Mouse (Mus musculus): ENCODE measurements around the gene Bola2. TPM values are rescaled to one million over a fixed set of nuclear protein-coding genes. Genes with fewer than 3 reads are reported as not detected.

Bola2 gene
- polyA plus RNA-seq, 1 experiment: 116 TPM

GRCm38 (mm10) chr7:126667495-126668090 lies 27.6 kb upstream of the Bola2 start:
- H3ac ChIP-seq (ENCODE audit: control insufficient read depth, insufficient read length, low read depth): no peak overlapping the region
- H3K27me3 ChIP-seq (ENCODE audit: control insufficient read depth, insufficient read depth, insufficient read length): no peaks in the 10 kb centered on the region
- H3K79me2 ChIP-seq (ENCODE audit: control insufficient read depth, insufficient read depth): no peaks in the 10 kb centered on the region
- TF ChIP-seq CTCF (IDR thresholded peaks at IDR 0.05; ENCODE audit: control insufficient read depth, insufficient read depth, insufficient read length) (no peak), CEBPB (IDR thresholded peaks at IDR 0.05; ENCODE audit: low read depth) (no peak), USF1 (IDR thresholded peaks at IDR 0.05; ENCODE audit: low read depth) (no peak), MYOD1 (IDR thresholded peaks at IDR 0.05; ENCODE audit: control insufficient read depth, insufficient read length, low read depth) (no peak), MAX (IDR thresholded peaks at IDR 0.05) (no peak), FOSL1 (IDR thresholded peaks at IDR 0.05; ENCODE audit: insufficient read depth, low read length, poor library complexity, severe bottlenecking) (no peak), MYOG (IDR thresholded peaks at IDR 0.05; ENCODE audit: control insufficient read depth, extremely low read depth, insufficient read length) (no peak)
- no peak overlapping the region for H3K4me3 ChIP-seq (ENCODE audit: insufficient read depth, poor library complexity, severe bottlenecking)
- no peaks in the 10 kb centered on the region for H3K79me3 ChIP-seq (ENCODE audit: low read depth)
- peaks cover 16% of the 10 kb centered on the region for H3K36me3 ChIP-seq (ENCODE audit: control insufficient read depth, insufficient read depth)

DNA sequence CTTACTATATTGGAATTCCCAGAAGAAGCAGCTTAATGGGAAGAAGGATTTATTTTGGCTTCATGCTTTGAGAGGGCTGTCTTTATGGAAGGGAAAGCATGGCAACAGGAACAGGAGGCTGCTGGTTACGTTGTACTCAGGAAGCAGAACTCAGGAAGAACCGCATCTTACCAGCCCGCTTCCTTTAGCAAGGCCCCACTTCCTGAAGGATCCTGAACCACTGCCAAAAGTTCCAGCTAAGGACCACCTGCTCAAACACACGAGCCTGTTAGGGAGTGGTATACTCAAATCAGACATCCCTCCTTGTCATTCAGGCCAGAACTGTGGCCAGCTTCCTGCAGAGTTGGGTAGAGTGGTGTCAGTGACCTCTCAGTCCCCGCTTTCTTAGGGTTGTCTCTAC lies 26.7 kb upstream of the Bola2 start:
- Histone ChIP-seq H3K4me3 (ENCODE audit: insufficient read depth, poor library complexity, severe bottlenecking) (no peak overlapping the region), H3K79me2 (ENCODE audit: control insufficient read depth, insufficient read depth) (no peaks in the 10 kb centered on the region), H3K36me3 (ENCODE audit: control insufficient read depth, insufficient read depth) (peaks cover 14% of the 10 kb centered on the region), H3ac (ENCODE audit: control insufficient read depth, insufficient read length, low read depth) (no peak overlapping the region), H3K79me3 (ENCODE audit: low read depth) (no peaks in the 10 kb centered on the region), H3K27me3 (ENCODE audit: control insufficient read depth, insufficient read depth, insufficient read length) (no peaks in the 10 kb centered on the region)
- no peak for TF ChIP-seq USF1 (IDR thresholded peaks at IDR 0.05; ENCODE audit: low read depth)
- no peak for TF ChIP-seq MAX (IDR thresholded peaks at IDR 0.05)
- TF ChIP-seq CEBPB (IDR thresholded peaks at IDR 0.05; ENCODE audit: low read depth): no peak
- TF ChIP-seq MYOG (IDR thresholded peaks at IDR 0.05; ENCODE audit: control insufficient read depth, extremely low read depth, insufficient read length): no peak
- no peak for TF ChIP-seq CTCF (IDR thresholded peaks at IDR 0.05; ENCODE audit: control insufficient read depth, insufficient read depth, insufficient read length)
- TF ChIP-seq MYOD1 (IDR thresholded peaks at IDR 0.05; ENCODE audit: control insufficient read depth, insufficient read length, low read depth): no peak
- no peak for TF ChIP-seq FOSL1 (IDR thresholded peaks at IDR 0.05; ENCODE audit: insufficient read depth, low read length, poor library complexity, severe bottlenecking)

DNA sequence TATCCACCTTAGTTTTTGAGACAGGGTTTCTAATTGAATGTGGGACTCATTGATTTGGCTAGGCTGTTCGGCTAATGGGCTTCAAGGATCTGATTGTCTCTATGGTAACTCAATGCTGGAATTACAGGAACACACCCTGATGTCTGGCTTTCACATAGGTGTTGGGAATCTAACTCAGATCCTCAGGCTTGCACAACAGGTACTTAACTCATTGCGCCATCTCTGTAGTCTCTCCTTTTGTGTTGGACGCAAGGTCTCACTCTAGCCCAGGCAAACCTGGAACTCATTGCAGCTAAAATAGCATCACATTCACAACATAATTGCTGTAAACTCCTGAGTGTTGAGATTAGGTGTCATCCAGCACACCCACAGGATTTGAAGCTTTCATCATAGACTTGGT lies 25.0 kb upstream of the Bola2 start:
- H3K79me2 ChIP-seq (ENCODE audit: control insufficient read depth, insufficient read depth): no peaks in the 10 kb centered on the region
- no peak overlapping the region for H3K4me3 ChIP-seq (ENCODE audit: insufficient read depth, poor library complexity, severe bottlenecking)
- no peak overlapping the region for H3ac ChIP-seq (ENCODE audit: control insufficient read depth, insufficient read length, low read depth)
- H3K27me3 ChIP-seq (ENCODE audit: control insufficient read depth, insufficient read depth, insufficient read length): no peaks in the 10 kb centered on the region
- H3K79me3 ChIP-seq (ENCODE audit: low read depth): no peaks in the 10 kb centered on the region
- H3K36me3 ChIP-seq (ENCODE audit: control insufficient read depth, insufficient read depth): peaks cover 12% of the 10 kb centered on the region
- TF ChIP-seq CTCF (IDR thresholded peaks at IDR 0.05; ENCODE audit: control insufficient read depth, insufficient read depth, insufficient read length): no peak
- TF ChIP-seq FOSL1 (IDR thresholded peaks at IDR 0.05; ENCODE audit: insufficient read depth, low read length, poor library complexity, severe bottlenecking): no peak
- no peak for TF ChIP-seq MYOD1 (IDR thresholded peaks at IDR 0.05; ENCODE audit: control insufficient read depth, insufficient read length, low read depth)
- no peak for TF ChIP-seq MAX (IDR thresholded peaks at IDR 0.05)
- TF ChIP-seq CEBPB (IDR thresholded peaks at IDR 0.05; ENCODE audit: low read depth): no peak
- no peak for TF ChIP-seq USF1 (IDR thresholded peaks at IDR 0.05; ENCODE audit: low read depth)
- TF ChIP-seq MYOG (IDR thresholded peaks at IDR 0.05; ENCODE audit: control insufficient read depth, extremely low read depth, insufficient read length): no peak

DNA sequence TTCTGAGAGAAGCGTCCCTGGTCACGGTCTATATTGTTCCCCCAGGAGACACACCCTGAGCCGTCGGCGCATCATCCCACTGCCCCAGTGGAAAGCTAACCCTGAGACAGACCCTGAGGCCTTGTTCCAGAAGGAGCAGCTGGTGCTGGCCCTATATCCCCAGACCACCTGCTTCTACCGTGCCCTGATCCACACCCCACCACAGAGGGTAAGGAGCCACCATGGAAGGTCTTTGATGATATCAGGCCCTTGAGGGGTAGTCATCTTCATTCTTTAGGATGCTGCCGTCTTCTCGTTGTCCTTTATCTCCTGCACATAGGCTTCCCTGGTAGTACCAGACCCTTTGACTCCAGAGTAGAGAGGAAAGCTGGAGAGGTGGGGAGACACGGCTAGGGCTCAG lies 23.1 kb upstream of the Bola2 start:
- no peaks in the 10 kb centered on the region for H3K27me3 ChIP-seq (ENCODE audit: control insufficient read depth, insufficient read depth, insufficient read length)
- H3K4me3 ChIP-seq (ENCODE audit: insufficient read depth, poor library complexity, severe bottlenecking): no peak overlapping the region
- no peaks in the 10 kb centered on the region for H3K79me3 ChIP-seq (ENCODE audit: low read depth)
- H3K79me2 ChIP-seq (ENCODE audit: control insufficient read depth, insufficient read depth): no peaks in the 10 kb centered on the region
- TF ChIP-seq USF1 (IDR thresholded peaks at IDR 0.05; ENCODE audit: low read depth): no peak
- TF ChIP-seq CTCF (IDR thresholded peaks at IDR 0.05; ENCODE audit: control insufficient read depth, insufficient read depth, insufficient read length): no peak
- no peak for TF ChIP-seq MAX (IDR thresholded peaks at IDR 0.05)
- no peak for TF ChIP-seq CEBPB (IDR thresholded peaks at IDR 0.05; ENCODE audit: low read depth)
- no peak for TF ChIP-seq FOSL1 (IDR thresholded peaks at IDR 0.05; ENCODE audit: insufficient read depth, low read length, poor library complexity, severe bottlenecking)
- TF ChIP-seq MYOD1 (IDR thresholded peaks at IDR 0.05; ENCODE audit: control insufficient read depth, insufficient read length, low read depth): no peak
- no peak for TF ChIP-seq MYOG (IDR thresholded peaks at IDR 0.05; ENCODE audit: control insufficient read depth, extremely low read depth, insufficient read length)
- peaks cover 7% of the 10 kb centered on the region for H3K36me3 ChIP-seq (ENCODE audit: control insufficient read depth, insufficient read depth)
- H3ac ChIP-seq (ENCODE audit: control insufficient read depth, insufficient read length, low read depth): no peak overlapping the region

GRCm38 (mm10) chr7:126675104-126675503 lies 20.1 kb upstream of the Bola2 start:
- TF ChIP-seq MYOG (IDR thresholded peaks at IDR 0.05; ENCODE audit: control insufficient read depth, extremely low read depth, insufficient read length): no peak
- no peak for TF ChIP-seq USF1 (IDR thresholded peaks at IDR 0.05; ENCODE audit: low read depth)
- TF ChIP-seq CEBPB (IDR thresholded peaks at IDR 0.05; ENCODE audit: low read depth): no peak
- no peak for TF ChIP-seq FOSL1 (IDR thresholded peaks at IDR 0.05; ENCODE audit: insufficient read depth, low read length, poor library complexity, severe bottlenecking)
- TF ChIP-seq CTCF (IDR thresholded peaks at IDR 0.05; ENCODE audit: control insufficient read depth, insufficient read depth, insufficient read length): no peak
- no peak for TF ChIP-seq MAX (IDR thresholded peaks at IDR 0.05)
- no peak for TF ChIP-seq MYOD1 (IDR thresholded peaks at IDR 0.05; ENCODE audit: control insufficient read depth, insufficient read length, low read depth)
- Histone ChIP-seq H3K36me3 (ENCODE audit: control insufficient read depth, insufficient read depth) (peaks cover 7% of the 10 kb centered on the region), H3K4me3 (ENCODE audit: insufficient read depth, poor library complexity, severe bottlenecking) (no peak overlapping the region), H3ac (ENCODE audit: control insufficient read depth, insufficient read length, low read depth) (no peak overlapping the region), H3K79me3 (ENCODE audit: low read depth) (no peaks in the 10 kb centered on the region), H3K79me2 (ENCODE audit: control insufficient read depth, insufficient read depth) (no peaks in the 10 kb centered on the region), H3K27me3 (ENCODE audit: control insufficient read depth, insufficient read depth, insufficient read length) (no peaks in the 10 kb centered on the region)

Data from C2C12 (cell line).